1 mouse cellular context compared by ENCODE assay signal in the genomic region with DNA sequence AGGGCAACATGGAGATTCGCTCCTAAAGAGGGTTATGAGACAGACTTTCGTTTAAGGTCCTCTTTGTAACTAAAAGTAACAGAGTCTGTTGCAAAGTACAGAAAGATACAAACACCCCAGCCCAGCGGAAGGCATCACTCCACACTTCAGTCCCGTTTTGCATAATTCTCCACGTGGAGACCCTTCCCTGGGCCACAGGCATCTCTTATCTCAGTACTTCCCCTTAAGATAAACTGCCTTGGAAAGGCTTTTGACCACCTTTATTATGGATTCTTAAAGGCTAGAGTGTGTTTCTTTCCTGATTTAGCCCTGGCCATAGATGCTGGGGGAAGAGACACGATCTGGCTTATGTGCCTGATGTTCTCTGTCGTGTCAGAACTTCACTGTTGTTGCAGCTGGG.
TF ChIP-seq lines count a peak whose summit lies in the region.

No protein-coding gene starts in this region.

TF ChIP-seq in MEL, 35 proteins besides CTCF, POLR2A, EP300 and RAD21 (continued from another document):
- no peak for TF ChIP-seq KAT2A (conservative IDR thresholded peaks at IDR 0.05; ENCODE audit: low read depth, low read length)
